Mouse (Mus musculus) brown adipose tissue, adult 24 weeks (tissue): ENCODE results near the gene Tdrd6. TPM values are rescaled to one million over a fixed set of nuclear protein-coding genes. Genes with fewer than 3 reads are reported as not detected.

Experiments used
- H3K27ac ChIP-seq: fragments of 200-500 bp; replicated peaks from 2 replicates; pipeline ENCODE4 v1.5.1; 2012; ENCODE audit warnings: low read depth, mild to moderate bottlenecking, low read length
- H3K4me1 ChIP-seq: fragments of 200-500 bp; 2 replicates; pipeline ENCODE4 v1.6.1; 2012; ENCODE audit warnings: low read length, mixed read lengths; ENCODE audit not compliant: control insufficient read depth, insufficient read depth, insufficient read length
- H3K4me3 ChIP-seq: fragments of 200-500 bp; 2 replicates; pipeline ENCODE4 v1.5.1; 2012; ENCODE audit warnings: low read depth, mild to moderate bottlenecking, low read length, moderate library complexity; ENCODE audit not compliant: insufficient read depth
- polyA plus RNA-seq: library from polyadenylated mRNA; stranded (reverse); fragments of >200 nt; gene quantifications from 2 replicates; pipeline ENCODE4 v1.2.4, GENCODE M21; 2012; ENCODE audit not compliant: missing spikeins, insufficient read depth, insufficient read length

Gene Tdrd6
- polyA plus RNA-seq, 1 experiment: not detected

- H3K27ac ChIP-seq: no peak overlapping the region
- no peak overlapping the region for H3K4me3 ChIP-seq
- peaks cover 12% of the 10 kb centered on the region; the same call in 1 of the 2 replicates for H3K4me1 ChIP-seq
Measured at GRCm38 (mm10) chr17:43584771-43585170, 45.3 kb downstream of the Tdrd6 start.

GRCm38 (mm10) chr17:43581012-43581467 lies 49.1 kb downstream of the Tdrd6 start:
- Histone ChIP-seq H3K27ac (peak overlapping the region; percentile 71), H3K4me1 (peaks cover 12% of the 10 kb centered on the region; the same call in 1 of the 2 replicates), H3K4me3 (peak overlapping the region; percentile 12; the same call in 1 of the 2 replicates)

- peak overlapping the region; percentile 12; the same call in 1 of the 2 replicates for H3K4me3 ChIP-seq
- H3K4me1 ChIP-seq: peaks cover 12% of the 10 kb centered on the region; the same call in 1 of the 2 replicates
- peak overlapping the region; percentile 71 for H3K27ac ChIP-seq
Measured at GRCm38 (mm10) chr17:43580456-43580855, 49.6 kb downstream of the Tdrd6 start.

GRCm38 (mm10) chr17:43573624-43574073 lies 56.5 kb downstream of the Tdrd6 start:
- 0 out of 2 replicates have a peak, but pooled peaks cover 7% of the 10 kb centered on the region for H3K4me1 ChIP-seq
- peak overlapping the region; percentile 53 for H3K27ac ChIP-seq
- no peak overlapping the region for H3K4me3 ChIP-seq

DNA sequence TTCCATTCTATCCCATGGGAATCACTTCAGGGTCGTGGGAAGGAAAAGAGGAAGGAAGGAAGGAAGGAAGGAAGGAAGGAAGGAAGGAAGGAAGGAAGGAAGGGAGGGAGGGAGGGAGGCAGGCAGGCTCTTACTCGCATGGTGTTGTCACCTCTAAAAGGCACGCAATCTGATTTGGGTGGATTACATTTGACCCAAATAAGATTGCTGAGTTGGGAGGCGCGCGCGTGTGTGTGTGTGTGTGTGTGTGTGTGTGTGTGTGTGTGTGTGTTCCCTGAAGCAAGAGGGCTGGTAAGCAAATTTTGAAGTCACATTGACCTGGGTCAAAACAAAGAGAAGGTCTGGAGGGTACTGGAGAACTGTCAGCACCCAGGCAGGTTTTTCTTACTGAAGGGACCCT lies 60.8 kb downstream of the Tdrd6 start:
- H3K4me3 ChIP-seq: peak overlapping the region; percentile 32; the same call in 1 of the 2 replicates
- H3K4me1 ChIP-seq: 0 out of 2 replicates have a peak, but pooled peaks cover 4% of the 10 kb centered on the region
- peak overlapping the region; percentile 75 for H3K27ac ChIP-seq

GRCm38 (mm10) chr17:43567992-43568888 lies 61.9 kb downstream of the Tdrd6 start, which contains the start of gene Pla2g7:
Pla2g7 (plus strand) TSS chr17:43568098.
- Histone ChIP-seq H3K4me1 (0 out of 2 replicates have a peak, but pooled peaks cover 4% of the 10 kb centered on the region), H3K27ac (peak within 1 kb of the TSS; percentile 83), H3K4me3 (peak within 1 kb of the TSS; percentile 80)

GRCm38 (mm10) chr17:43567593-43567991 lies 62.5 kb downstream of the Tdrd6 start:
- Histone ChIP-seq H3K4me1 (0 out of 2 replicates have a peak, but pooled peaks cover 4% of the 10 kb centered on the region), H3K27ac (no peak overlapping the region)

More at GRCm38 (mm10) chr17:43567593-43567991, 62.5 kb downstream of the Tdrd6 start:
- peak overlapping the region; percentile 80; the same call in 1 of the 2 replicates for H3K4me3 ChIP-seq

Other genes starting within 250 kb of the Tdrd6 start
- gene Mep1a, start 127.5 kb downstream of the Tdrd6 start, polyA plus RNA-seq: not detected in 2 replicates
- gene Ankrd66, start 86.7 kb downstream of the Tdrd6 start, polyA plus RNA-seq: not detected in 2 replicates
- gene Pla2g7, start 62.2 kb downstream of the Tdrd6 start, polyA plus RNA-seq: 81.7 and 96.8 TPM in 2 replicates
- 0.48 and 1.5 TPM in 2 replicates for gene Slc25a27, start 36.9 kb upstream of the Tdrd6 start, polyA plus RNA-seq
- gene Cyp39a1, start 37.1 kb upstream of the Tdrd6 start, polyA plus RNA-seq: 2.5 and 3.2 TPM in 2 replicates
- gene Rcan2, start 171.1 kb upstream of the Tdrd6 start, polyA plus RNA-seq: 1.7 and 2.1 TPM in 2 replicates